Mouse (Mus musculus) adrenal gland, adult 8-10 months (tissue): ENCODE data around the gene Clec4f. TPM values are rescaled to one million over a fixed set of nuclear protein-coding genes. Genes with fewer than 3 reads are reported as not detected.
A peak's percentile ranks its signal among the peaks of the same experiment; 100 is the strongest.

Source experiments
- DNase-seq: peaks from one replicate; pipeline ENCODE4 v3.0.0; 2022
- total RNA-seq, 4 experiments: library from RNA; stranded (reverse); gene quantifications; 2 replicates each; pipeline ENCODE4 v1.2.4; 2022

The Clec4f gene
- total RNA-seq, 4 experiments from 2014 or later: not detected

DNA sequence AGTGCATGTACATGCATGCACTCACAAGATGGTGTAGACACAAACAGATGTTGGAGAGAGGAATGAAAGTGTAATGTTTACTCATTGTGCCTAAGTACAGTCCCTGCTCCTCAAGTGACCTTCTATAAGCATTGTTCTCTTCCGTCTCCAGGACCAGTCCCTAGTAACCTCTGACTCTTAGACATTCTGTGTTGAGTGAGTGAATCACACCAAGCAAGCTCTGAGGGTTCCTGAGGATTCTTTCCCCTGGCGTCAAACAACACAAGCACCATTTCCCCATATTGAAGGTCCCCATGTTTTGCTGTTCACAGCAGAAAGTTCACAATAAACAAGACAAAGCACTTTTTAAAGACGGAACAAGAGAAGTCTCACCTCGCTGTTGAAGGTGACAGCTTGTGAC, 24.2 kb downstream of the Clec4f start:
- no peak for DNase-seq

GRCm38 (mm10) chr6:83626781-83627180, 29.2 kb downstream of the Clec4f start:
- no peak for DNase-seq

DNA sequence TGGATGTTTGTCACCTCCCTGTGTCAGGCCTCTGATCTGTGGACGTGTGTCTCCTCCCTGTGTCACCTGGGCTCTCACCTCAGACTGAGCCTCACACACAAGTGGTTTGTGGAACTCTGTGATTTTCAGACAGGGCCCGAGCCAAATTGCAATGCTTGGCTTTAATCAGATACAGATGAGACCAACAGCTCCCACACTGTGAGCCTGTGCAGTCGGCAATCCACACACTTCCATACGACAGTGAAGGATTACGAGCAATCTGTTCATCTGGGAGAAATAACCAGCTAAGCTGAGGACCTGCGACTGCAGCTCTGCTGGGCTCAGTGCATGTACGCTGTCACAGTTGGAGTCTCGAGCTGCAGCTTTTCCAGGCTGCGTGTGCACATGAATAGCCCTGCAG, 36.0 kb downstream of the Clec4f start:
- no peak for DNase-seq

DNA sequence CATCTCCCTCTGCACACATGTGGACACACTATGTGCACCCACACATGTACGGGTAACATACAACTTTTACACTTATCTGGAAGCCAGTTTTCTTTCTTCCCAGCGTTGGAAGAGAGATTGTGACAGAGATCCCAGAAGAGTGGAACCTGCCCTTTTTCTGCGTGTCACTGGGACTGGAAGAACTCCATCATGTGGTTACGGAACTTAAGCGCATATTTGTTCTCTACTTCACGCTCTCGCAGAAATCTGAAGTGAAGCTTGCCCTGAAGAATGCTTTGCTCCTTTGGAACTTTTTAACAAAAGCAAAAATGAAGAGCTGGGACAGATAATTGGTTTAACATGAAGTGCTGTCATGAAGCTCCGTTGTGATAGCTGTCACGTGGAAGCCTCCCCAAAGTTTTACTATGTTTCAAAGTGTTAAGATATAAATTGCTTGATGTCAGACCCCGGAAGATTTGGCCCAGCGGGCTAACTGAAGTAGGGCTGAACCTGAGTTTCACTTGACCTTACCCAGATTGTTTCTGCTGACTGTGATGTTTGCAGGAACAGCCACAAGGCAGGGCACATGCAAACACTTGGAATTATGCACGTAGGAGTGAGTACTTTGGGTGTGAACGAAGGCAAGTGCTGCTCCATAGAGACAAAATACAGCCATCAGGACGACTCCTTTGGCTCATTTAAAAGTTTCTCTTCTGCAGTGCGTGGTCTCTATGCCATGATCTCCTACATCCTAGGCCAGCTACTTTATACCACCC, 38.2 kb downstream of the Clec4f start:
- DNase-seq: no peak

DNA sequence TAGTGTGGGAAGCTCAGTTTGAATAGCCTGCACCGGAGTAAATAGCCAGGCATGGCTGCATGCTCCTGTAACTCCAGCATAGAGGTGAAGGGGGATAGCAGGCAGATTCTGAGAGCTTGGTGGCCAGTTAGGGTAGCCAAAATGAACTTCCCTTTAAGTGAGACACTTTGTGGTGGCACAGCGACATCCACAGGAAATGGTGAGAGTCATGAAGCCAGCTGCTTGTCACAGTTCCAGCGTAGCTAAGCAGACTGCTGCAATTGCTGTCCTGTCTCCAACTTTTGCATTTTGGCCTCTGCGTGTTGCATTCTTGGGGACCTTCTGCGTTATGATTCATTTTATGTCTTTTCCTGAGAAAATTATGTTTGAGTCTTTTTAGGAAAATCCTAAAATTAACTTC, 39.5 kb downstream of the Clec4f start:
- DNase-seq: peak; percentile 47

DNA sequence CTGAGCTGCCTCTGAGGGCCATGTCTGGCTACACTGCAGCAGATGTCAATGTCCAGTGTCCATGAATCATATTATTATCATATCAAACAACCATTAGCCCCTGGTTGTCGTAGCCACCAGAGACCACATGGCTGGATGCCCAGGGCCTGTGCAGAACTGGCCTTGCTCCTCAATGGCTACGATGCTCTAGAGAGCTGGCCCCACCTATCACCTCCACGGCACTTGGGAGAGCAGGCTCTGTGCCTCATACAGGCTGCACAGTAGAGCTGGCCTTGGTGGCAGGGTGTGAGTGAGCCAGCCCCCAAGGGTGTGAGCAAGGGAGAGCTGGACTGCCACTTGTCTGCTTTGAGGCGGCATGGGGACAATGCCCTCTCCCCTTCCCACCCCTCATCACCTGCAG, 41.5 kb downstream of the Clec4f start:
- no peak for DNase-seq

DNA sequence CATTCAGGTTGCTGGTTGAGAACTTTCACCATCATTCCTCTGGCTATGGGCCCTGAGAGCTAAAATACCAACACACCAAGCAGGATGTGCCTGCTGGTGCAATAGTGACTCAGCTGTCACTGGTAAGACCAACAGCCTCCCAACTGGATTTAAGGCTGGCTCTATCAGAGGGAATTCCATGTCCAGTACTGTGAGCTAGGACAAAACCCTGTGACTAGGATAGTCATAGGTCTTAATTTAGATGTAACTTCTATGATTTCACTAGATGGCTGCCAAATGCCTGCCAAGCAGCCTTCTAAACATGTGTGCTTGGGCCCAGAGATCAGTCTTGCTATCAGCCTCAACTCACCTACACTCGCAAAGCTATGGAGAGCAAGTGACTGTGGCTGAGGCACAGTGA, 43.0 kb downstream of the Clec4f start:
- DNase-seq: no peak

DNA sequence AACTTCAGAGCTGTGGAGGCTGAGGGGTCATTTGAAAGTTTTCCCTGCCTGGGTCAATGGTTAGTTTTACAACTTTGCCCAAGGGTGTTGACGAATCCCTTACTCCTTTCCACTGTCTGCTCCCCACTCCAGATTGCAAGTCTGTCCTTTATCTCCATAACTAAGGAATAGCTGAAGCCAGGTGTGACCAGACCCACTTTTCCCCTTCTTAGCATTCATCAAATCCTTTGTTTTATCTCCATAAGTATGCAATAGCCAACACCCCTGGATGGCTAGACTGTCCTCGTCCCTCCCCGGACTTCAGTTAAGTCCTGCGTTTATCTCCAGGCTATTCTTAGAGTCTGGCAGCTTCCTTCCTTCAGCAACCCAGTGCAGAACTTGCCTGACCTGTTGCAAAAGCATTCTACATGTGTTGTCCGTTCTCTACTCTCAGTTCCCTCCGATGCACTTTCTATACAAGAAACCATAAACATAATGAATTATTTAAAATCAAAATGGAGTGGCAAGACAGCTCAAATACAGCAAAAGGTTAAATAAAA, 56.3 kb downstream of the Clec4f start:
- no peak for DNase-seq

- DNase-seq: no peak
These were observed 56.9 kb downstream of the Clec4f start for GRCm38 (mm10) chr6:83599060-83599550.

GRCm38 (mm10) chr6:83598646-83599045, 57.3 kb downstream of the Clec4f start:
- DNase-seq: no peak

GRCm38 (mm10) chr6:83597988-83598387, 58.0 kb downstream of the Clec4f start:
- no peak for DNase-seq

DNA sequence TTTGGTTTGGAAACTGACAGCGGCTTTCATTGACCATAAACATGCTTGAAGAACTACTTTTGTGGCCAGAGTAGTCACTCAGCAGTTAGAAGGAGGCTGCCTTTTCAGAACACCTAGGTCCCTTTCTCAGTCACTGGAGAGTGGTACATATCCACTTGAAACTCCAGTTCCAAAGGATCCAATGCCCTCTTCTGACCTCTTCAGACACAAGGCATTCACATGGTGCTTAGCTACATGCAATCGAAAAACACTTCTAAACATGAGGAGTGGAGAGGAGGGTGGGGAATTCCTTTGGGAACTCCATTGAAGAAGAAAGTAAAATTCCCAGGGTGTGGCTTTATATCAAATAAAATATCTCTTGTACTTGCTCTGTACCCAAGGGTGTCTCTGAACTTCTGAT, 61.0 kb downstream of the Clec4f start:
- DNase-seq: no peak

Other genes with a start within 250 kb of the Clec4f start
- 10 to 100 TPM; 24.3 to 40.5 (median 35.3) TPM for gene Tet3, start 197.1 kb downstream of the Clec4f start, total RNA-seq
- 10 to 100 TPM; 46.1 to 62.6 (median 54.7) TPM for gene Dguok, start 149.2 kb downstream of the Clec4f start, total RNA-seq
- under 1 TPM in 3 of 4 experiments, not detected in 1; 0.28 to 0.52 (median 0.30) TPM for gene Actg2, start 119.9 kb downstream of the Clec4f start, total RNA-seq
- 10 to 100 TPM; 24.0 to 33.4 (median 28.3) TPM for gene Stambp, start 83.5 kb downstream of the Clec4f start, total RNA-seq
- under 1 TPM in 2 of 4 experiments, not detected in 2; 0.20 to 0.22 TPM for gene Cd207, start 21.7 kb upstream of the Clec4f start, total RNA-seq
- gene Vax2, start 55.1 kb upstream of the Clec4f start, total RNA-seq: not detected
- gene Atp6v1b1, start 86.8 kb upstream of the Clec4f start, total RNA-seq: not detected
- under 1 TPM in 2 of 4 experiments, not detected in 2; 0.37 to 0.38 TPM for gene Ankrd53, start 106.5 kb upstream of the Clec4f start, total RNA-seq
- 100 to 1,000 TPM; 121 to 139 (median 124) TPM for gene Tex261, start 119.6 kb upstream of the Clec4f start, total RNA-seq
- gene Nagk, start 138.8 kb upstream of the Clec4f start, total RNA-seq: 10 to 100 TPM; 55.2 to 72.7 (median 69.2) TPM
- 10 to 100 TPM; 35.0 to 47.3 (median 40.5) TPM for gene Paip2b, start 175.6 kb upstream of the Clec4f start, total RNA-seq
- gene Zfp638, start 210.9 kb upstream of the Clec4f start, total RNA-seq: 100 to 1,000 TPM in 3 of 4 experiments, 10 to 100 TPM in 1; 85.0 to 116 (median 106) TPM